Mouse (Mus musculus) neural tube, embryonic 14.5 days (tissue): ENCODE data around the gene Wdfy1. TPM values are rescaled to one million over a fixed set of nuclear protein-coding genes. Genes with fewer than 3 reads are reported as not detected.
A peak's percentile ranks its signal among the peaks of the same experiment; 100 is the strongest.

Experiments used
- ATAC-seq: fragments of 200-750 bp; cut with Nextera tagmentation; 2 replicates; pipeline ENCODE4 v1.8.0; 2017; ENCODE audit warnings: low read depth, mild to moderate bottlenecking, moderate TSS enrichment, moderate library complexity
- H3K27ac ChIP-seq: fragments of 300-500 bp; sonication (generic); 2 replicates; pipeline ENCODE4 v1.5.1; 2014; ENCODE audit warnings: low read depth, mild to moderate bottlenecking, control low read depth, low read length, moderate library complexity, mixed read lengths
- H3K27me3 ChIP-seq: fragments of 300-500 bp; sonication (generic); 2 replicates; pipeline ENCODE4 v1.6.1; 2014; ENCODE audit warnings: low read length; ENCODE audit not compliant: control insufficient read depth, insufficient read depth
- H3K36me3 ChIP-seq: fragments of 300-500 bp; sonication (generic); 2 replicates; pipeline ENCODE4 v1.6.1; 2014; ENCODE audit warnings: low read length, mixed read lengths; ENCODE audit not compliant: control insufficient read depth, insufficient read depth
- H3K4me1 ChIP-seq: fragments of 300-500 bp; sonication (generic); 2 replicates; pipeline ENCODE4 v1.6.1; 2014; ENCODE audit warnings: low read length; ENCODE audit not compliant: control insufficient read depth, insufficient read depth
- H3K4me2 ChIP-seq: fragments of 300-500 bp; sonication (generic); 2 replicates; pipeline ENCODE4 v1.6.1; 2014; ENCODE audit warnings: mild to moderate bottlenecking, low read depth, low read length, control low read depth
- H3K4me3 ChIP-seq: fragments of 300-500 bp; sonication (generic); 2 replicates; pipeline ENCODE4 v1.5.1; 2014; ENCODE audit warnings: low read depth, low read length, control low read depth, mixed read lengths
- H3K9ac ChIP-seq: fragments of 300-500 bp; sonication (generic); replicated peaks from 2 replicates; pipeline ENCODE4 v1.6.1; 2014; ENCODE audit warnings: low read depth, mild to moderate bottlenecking, control low read depth, low read length, mixed read lengths
- H3K9me3 ChIP-seq: fragments of 300-500 bp; sonication (generic); 2 replicates; pipeline ENCODE4 v1.6.1; 2016; ENCODE audit warnings: low read length; ENCODE audit not compliant: control insufficient read depth
- WGBS: fragments of 180-500 bp; shearing (Covaris S2); extraction: QIAGEN DNeasy Blood & Tissue Kit; methylation state at CpG from one replicate; pipeline ENCODE4 v1.1.7; 2014; 5-methylcytosine and 5-hydroxymethylcytosine counted together
- polyA plus RNA-seq: library from polyadenylated mRNA; unstranded; fragments of >200 nt; fragmentation: Nextera tagmentation; extraction: Ambion mirVana; gene quantifications from 2 replicates; pipeline ENCODE4 v1.2.1, GENCODE M21; 2014

Wdfy1 gene
- polyA plus RNA-seq, 1 experiment from 2014 or later, result 109 TPM

GRCm38 (mm10) chr1:79802858-79803427, 27.0 kb upstream of the Wdfy1 start:
- Histone ChIP-seq H3K27ac (no peak overlapping the region), H3K4me3 (no peak overlapping the region), H3K9ac (no peak overlapping the region), H3K4me2 (no peak overlapping the region; the same call in 1 of the 2 replicates), H3K36me3 (no peaks in the 10 kb centered on the region), H3K9me3 (no peaks in the 10 kb centered on the region), H3K4me1 (no peaks in the 10 kb centered on the region), H3K27me3 (no peaks in the 10 kb centered on the region)
- ATAC-seq, result peak; percentile 85; the same call in 1 of the 2 replicates
- WGBS, result 19% methylated on average over 11 of the region's 11 CpGs

DNA sequence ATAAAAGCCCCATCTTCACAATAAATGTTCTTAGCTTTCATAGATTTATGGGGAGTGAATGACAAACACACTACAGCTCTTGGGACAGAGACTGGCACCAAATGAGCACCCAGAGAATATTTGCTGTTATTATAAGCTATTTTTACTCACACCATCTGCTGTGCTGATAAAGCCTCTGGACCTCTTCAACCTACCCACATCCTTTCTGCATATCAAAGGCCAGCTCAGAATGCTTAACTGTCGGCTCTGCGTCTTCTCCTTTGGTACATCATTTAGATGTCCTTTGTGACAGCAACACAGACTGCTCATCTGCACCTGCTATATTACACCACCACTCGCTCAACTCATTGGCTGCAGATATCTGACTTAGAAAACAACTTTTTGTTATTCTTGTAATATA, 21.1 kb upstream of the Wdfy1 start:
- no peak overlapping the region for H3K4me2 ChIP-seq
- H3K36me3 ChIP-seq, result no peaks in the 10 kb centered on the region
- no peaks in the 10 kb centered on the region for H3K9me3 ChIP-seq
- H3K4me1 ChIP-seq, result no peaks in the 10 kb centered on the region
- no peak overlapping the region for H3K27ac ChIP-seq
- ATAC-seq, result no peak
- no peaks in the 10 kb centered on the region for H3K27me3 ChIP-seq
- H3K4me3 ChIP-seq, result no peak overlapping the region
- no peak overlapping the region for H3K9ac ChIP-seq
- 85% methylated on average over 3 of the region's 3 CpGs for WGBS

- H3K4me2 ChIP-seq, result no peak overlapping the region
- H3K4me3 ChIP-seq, result no peak overlapping the region
- H3K9me3 ChIP-seq, result no peaks in the 10 kb centered on the region
- no peak overlapping the region for H3K27ac ChIP-seq
- H3K36me3 ChIP-seq, result peaks cover 15% of the 10 kb centered on the region
- no peaks in the 10 kb centered on the region for H3K27me3 ChIP-seq
- H3K4me1 ChIP-seq, result no peaks in the 10 kb centered on the region
- WGBS, result 68% methylated on average over 7 of the region's 7 CpGs
- H3K9ac ChIP-seq, result no peak overlapping the region
- peak; percentile 87 for ATAC-seq
Measured at GRCm38 (mm10) chr1:79786267-79786927, 10.5 kb upstream of the Wdfy1 start.

DNA sequence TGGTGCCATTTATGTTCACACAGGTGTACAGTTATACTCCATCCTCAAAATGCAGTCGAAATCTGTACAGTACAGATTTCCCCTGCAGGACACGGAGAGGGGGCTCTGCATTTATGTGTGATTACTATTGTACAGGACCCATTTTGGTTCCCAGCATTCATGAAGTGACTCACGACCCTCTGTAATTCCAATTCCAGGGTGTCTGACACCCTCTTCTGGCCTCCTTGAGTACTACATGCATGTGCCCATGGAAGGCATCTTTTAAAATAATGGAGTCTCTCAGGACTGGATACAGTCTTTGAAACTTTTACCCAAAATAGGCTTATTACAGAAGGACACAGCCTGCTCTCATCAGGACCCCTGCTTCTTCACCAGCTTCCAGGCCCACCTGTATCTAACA, 6.5 kb upstream of the Wdfy1 start:
- 89% methylated on average over 3 of the region's 3 CpGs for WGBS

GRCm38 (mm10) chr1:79778011-79778410, 2.1 kb upstream of the Wdfy1 start:
- H3K4me1 ChIP-seq, result 0 out of 2 replicates have a peak, but pooled peaks cover 4% of the 10 kb centered on the region
- H3K27ac ChIP-seq, result no peak overlapping the region
- no peak overlapping the region for H3K4me2 ChIP-seq
- 86% methylated on average over 11 of the region's 11 CpGs for WGBS
- peaks cover 45% of the 10 kb centered on the region for H3K36me3 ChIP-seq
- no peak overlapping the region for H3K9ac ChIP-seq
- no peak overlapping the region for H3K4me3 ChIP-seq
- H3K9me3 ChIP-seq, result no peaks in the 10 kb centered on the region
- no peaks in the 10 kb centered on the region for H3K27me3 ChIP-seq
- no peak for ATAC-seq

More for the DNA sequence above, 6.5 kb upstream of the Wdfy1 start:
- ATAC-seq, result no peak
- Histone ChIP-seq H3K9me3 (no peaks in the 10 kb centered on the region), H3K36me3 (peaks cover 45% of the 10 kb centered on the region), H3K4me3 (no peak overlapping the region), H3K4me2 (no peak overlapping the region), H3K27me3 (no peaks in the 10 kb centered on the region), H3K27ac (no peak overlapping the region), H3K4me1 (no peaks in the 10 kb centered on the region), H3K9ac (no peak overlapping the region)

GRCm38 (mm10) chr1:79774164-79774780, 1.7 kb downstream of the Wdfy1 start:
- Histone ChIP-seq H3K9ac (no peak overlapping the region), H3K27ac (no peak overlapping the region), H3K4me3 (no peak overlapping the region), H3K9me3 (no peaks in the 10 kb centered on the region), H3K27me3 (no peaks in the 10 kb centered on the region), H3K4me1 (0 out of 2 replicates have a peak, but pooled peaks cover 4% of the 10 kb centered on the region), H3K36me3 (peaks cover 15% of the 10 kb centered on the region), H3K4me2 (no peak overlapping the region)
- WGBS, result 84% methylated on average over 4 of the region's 4 CpGs
- no peak for ATAC-seq

- Histone ChIP-seq H3K4me2 (no peak overlapping the region), H3K9ac (no peak overlapping the region), H3K27ac (no peak overlapping the region), H3K4me3 (no peak overlapping the region), H3K4me1 (no peaks in the 10 kb centered on the region), H3K36me3 (no peaks in the 10 kb centered on the region), H3K27me3 (no peaks in the 10 kb centered on the region), H3K9me3 (no peaks in the 10 kb centered on the region)
- WGBS, result 66% methylated on average over 1 of the region's 1 CpGs
- ATAC-seq, result no peak
Measured at GRCm38 (mm10) chr1:79768231-79768630, 7.7 kb downstream of the Wdfy1 start.

GRCm38 (mm10) chr1:79764483-79764882, 11.5 kb downstream of the Wdfy1 start:
- Histone ChIP-seq H3K4me1 (peaks cover 17% of the 10 kb centered on the region; the same call in 1 of the 2 replicates), H3K27ac (no peak overlapping the region), H3K9me3 (no peaks in the 10 kb centered on the region), H3K4me2 (no peak overlapping the region), H3K36me3 (no peaks in the 10 kb centered on the region), H3K4me3 (no peak overlapping the region), H3K27me3 (no peaks in the 10 kb centered on the region), H3K9ac (no peak overlapping the region)
- WGBS, result 90% methylated on average over 1 of the region's 1 CpGs
- ATAC-seq, result no peak

- H3K9me3 ChIP-seq, result no peaks in the 10 kb centered on the region
- ATAC-seq, result no peak
- H3K9ac ChIP-seq, result no peak overlapping the region
- 92% methylated on average over 2 of the region's 2 CpGs for WGBS
- no peak overlapping the region for H3K27ac ChIP-seq
- H3K36me3 ChIP-seq, result no peaks in the 10 kb centered on the region
- H3K4me2 ChIP-seq, result no peak overlapping the region
- no peaks in the 10 kb centered on the region for H3K27me3 ChIP-seq
- H3K4me3 ChIP-seq, result no peak overlapping the region
- peaks cover 21% of the 10 kb centered on the region; the same call in 1 of the 2 replicates for H3K4me1 ChIP-seq
Measured at GRCm38 (mm10) chr1:79764031-79764430, 11.9 kb downstream of the Wdfy1 start.
